Mouse (Mus musculus): ENCODE measurements around the gene Olfr716.
"Not testable (repeated sequence)": the region's sequence is repeated elsewhere in the genome, so short reads cannot be mapped to it uniquely, and the experiment has no call there.

GRCm38 (mm10) chr7:107130983-107131382, 7.1 kb upstream of the Olfr716 start, which contains the start of gene Olfr715:
- TF ChIP-seq CTCF (IDR thresholded peaks at IDR 0.05; ENCODE audit: low read depth); EP300 (optimal IDR thresholded peaks at IDR 0.05): not testable (repeated sequence)
